Mouse (Mus musculus) ES-Bruce4 (cell line): ENCODE measurements at regions not wholly inside any gene's neighbourhood (a gene's known extent, or its start where the extent isn't known, plus 50 kb on each side); places are given as distances from the start of the nearest gene placed in this dataset.

Experiments used
- H3K27ac ChIP-seq: 2 replicates; pipeline ENCODE4 v1.5.1; 2012; ENCODE audit warnings: low read length, inconsistent platforms; ENCODE audit not compliant: insufficient read depth
- H3K27me3 ChIP-seq: 2 replicates; pipeline ENCODE4 v1.6.1; 2012; ENCODE audit warnings: mild to moderate bottlenecking, low read length, inconsistent platforms; ENCODE audit not compliant: control insufficient read depth, poor library complexity, insufficient read depth, severe bottlenecking
- H3K36me3 ChIP-seq: 2 replicates; pipeline ENCODE4 v1.6.1; 2012; ENCODE audit warnings: inconsistent platforms, mild to moderate bottlenecking, low read length, moderate library complexity; ENCODE audit not compliant: control insufficient read depth, poor library complexity, insufficient read depth, severe bottlenecking
- H3K4me1 ChIP-seq: one replicate; pipeline ENCODE4 v1.8.1; 2011; ENCODE audit warnings: low read length; ENCODE audit not compliant: control insufficient read depth, insufficient read depth
- H3K4me3 ChIP-seq: 2 replicates; pipeline ENCODE4 v1.5.1; 2011; ENCODE audit warnings: low read depth, mild to moderate bottlenecking, low read length
- H3K9ac ChIP-seq: 2 replicates; pipeline ENCODE4 v1.6.1; 2012; ENCODE audit warnings: low read depth, mild to moderate bottlenecking, inconsistent platforms; ENCODE audit not compliant: poor library complexity, severe bottlenecking
- H3K9me3 ChIP-seq: replicated peaks from 2 replicates; pipeline ENCODE4 v1.6.1; 2012; ENCODE audit warnings: mild to moderate bottlenecking, low read length, inconsistent platforms; ENCODE audit not compliant: control insufficient read depth, poor library complexity, insufficient read depth, severe bottlenecking
- CTCF ChIP-seq: IDR thresholded peaks from one replicate; pipeline ENCODE4 v1.8.1; 2011; ENCODE audit warnings: low read depth, low read length
- EP300 ChIP-seq: IDR thresholded peaks from 2 replicates; pipeline ENCODE4 v1.6.1; 2011; ENCODE audit warnings: low read depth, low read length; ENCODE audit not compliant: insufficient read depth
- POLR2A ChIP-seq: IDR thresholded peaks from one replicate; pipeline ENCODE4 v1.8.1; 2011; ENCODE audit warnings: low read length; ENCODE audit not compliant: insufficient read depth

DNA sequence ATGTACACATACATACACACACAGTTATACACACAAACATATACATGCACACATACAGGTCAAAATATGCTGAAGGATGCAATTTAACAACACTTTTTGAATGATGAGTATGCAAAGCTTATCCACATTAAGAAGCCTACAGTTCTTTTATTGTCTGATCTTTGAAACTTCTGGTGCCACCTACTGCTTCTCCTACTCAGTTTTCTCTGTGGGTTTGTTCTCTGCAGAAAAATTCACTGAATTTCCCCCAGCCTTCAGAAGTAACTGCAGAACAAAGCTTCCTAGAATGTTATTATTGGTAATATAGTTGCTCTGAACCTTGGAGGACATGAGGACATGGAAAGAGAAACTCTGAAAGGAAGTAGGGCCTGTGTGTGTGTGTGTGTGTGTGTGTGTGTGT lies 233.1 kb upstream of the Zpld1 start:
- H3K36me3 ChIP-seq = no peaks in the 10 kb centered on the region
- H3K4me1 ChIP-seq = no peaks in the 10 kb centered on the region
- H3K27me3 ChIP-seq = no peaks in the 10 kb centered on the region
- no peak overlapping the region for H3K9ac ChIP-seq
- no peak for TF ChIP-seq EP300
- TF ChIP-seq CTCF = no peak
- TF ChIP-seq POLR2A = no peak
- H3K27ac ChIP-seq = no peak overlapping the region
- H3K9me3 ChIP-seq = no peaks in the 10 kb centered on the region
- H3K4me3 ChIP-seq = no peak overlapping the region

DNA sequence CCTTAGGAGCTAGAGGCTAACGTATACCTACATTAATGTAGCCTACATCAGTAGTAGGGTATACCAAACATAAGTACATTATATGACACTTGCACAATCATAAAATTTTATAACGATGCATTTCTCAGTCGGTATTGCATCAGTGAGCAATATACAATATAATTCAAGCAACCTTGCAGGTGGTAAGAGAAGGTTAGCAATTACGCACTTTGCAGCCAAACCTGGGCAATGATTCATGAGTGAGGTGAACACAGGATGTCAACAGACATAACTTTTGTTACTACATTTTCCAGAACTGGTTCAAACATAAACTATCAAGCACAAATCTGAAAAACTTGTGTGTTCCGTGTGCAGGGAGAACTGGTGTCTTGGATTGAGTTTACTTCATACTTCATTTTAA lies 229.9 kb upstream of the Zpld1 start:
- Histone ChIP-seq H3K36me3 (no peaks in the 10 kb centered on the region), H3K9me3 (no peaks in the 10 kb centered on the region), H3K9ac (no peak overlapping the region), H3K4me1 (no peaks in the 10 kb centered on the region), H3K27ac (no peak overlapping the region), H3K27me3 (no peaks in the 10 kb centered on the region), H3K4me3 (no peak overlapping the region)
- no peak for TF ChIP-seq EP300
- no peak for TF ChIP-seq CTCF
- no peak for TF ChIP-seq POLR2A

DNA sequence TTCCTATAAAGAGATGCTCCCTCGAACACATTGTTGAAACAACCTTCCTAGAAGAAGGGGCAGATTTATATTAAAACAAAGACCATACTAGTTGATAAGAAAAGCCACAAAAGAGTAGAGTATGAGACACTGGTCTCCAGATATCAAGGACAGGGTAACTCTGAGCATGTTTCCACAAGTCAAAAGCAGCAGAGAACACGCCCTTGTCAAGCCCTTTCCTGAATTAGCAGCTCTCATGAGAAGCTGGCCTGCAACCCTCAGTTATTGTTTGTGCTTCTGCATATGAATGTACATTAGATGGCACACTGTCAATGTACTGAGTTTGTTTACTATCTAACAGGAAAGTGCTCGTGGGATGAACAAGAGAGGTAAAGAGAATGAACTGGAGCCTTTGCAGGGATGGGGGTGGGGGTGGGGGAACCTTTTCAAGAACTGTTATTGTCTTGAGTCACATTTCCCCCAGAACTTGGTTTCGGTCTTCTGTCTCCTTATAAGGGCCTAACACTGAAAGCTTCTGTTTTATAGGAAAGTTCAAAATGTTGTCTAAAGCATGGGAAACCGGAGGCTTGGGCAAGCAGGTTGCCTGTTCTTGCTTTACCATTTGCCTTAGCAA lies 228.6 kb upstream of the Zpld1 start:
- Histone ChIP-seq H3K9ac (no peak overlapping the region), H3K27me3 (no peaks in the 10 kb centered on the region), H3K4me1 (no peaks in the 10 kb centered on the region), H3K4me3 (no peak overlapping the region), H3K36me3 (no peaks in the 10 kb centered on the region), H3K9me3 (no peaks in the 10 kb centered on the region), H3K27ac (no peak overlapping the region)
- TF ChIP-seq POLR2A (no peak), EP300 (no peak), CTCF (no peak)

DNA sequence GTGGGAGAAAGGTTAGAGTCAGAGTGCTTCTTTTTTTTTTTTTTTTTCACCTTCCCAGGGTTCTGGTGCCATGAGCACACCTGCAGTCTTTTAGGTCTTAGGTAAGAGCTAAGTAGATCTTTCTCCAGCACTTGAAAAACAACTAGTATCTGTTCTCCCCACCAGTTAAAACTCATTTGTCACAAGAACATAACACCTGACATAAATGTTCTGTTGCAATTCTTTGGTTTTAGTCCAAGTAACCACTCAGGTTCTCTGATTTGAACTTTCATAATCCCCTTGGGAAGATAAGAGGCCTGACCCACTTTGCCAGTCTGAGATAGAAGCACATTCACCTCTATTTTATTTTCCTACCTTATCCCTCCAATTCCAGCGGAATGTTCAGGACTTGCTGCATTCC lies 225.5 kb upstream of the Zpld1 start:
- Histone ChIP-seq H3K9ac (no peak overlapping the region), H3K9me3 (no peaks in the 10 kb centered on the region), H3K4me1 (no peaks in the 10 kb centered on the region), H3K27me3 (no peaks in the 10 kb centered on the region), H3K36me3 (no peaks in the 10 kb centered on the region), H3K27ac (no peak overlapping the region), H3K4me3 (no peak overlapping the region)
- TF ChIP-seq POLR2A = no peak
- TF ChIP-seq CTCF = no peak
- TF ChIP-seq EP300 = no peak

DNA sequence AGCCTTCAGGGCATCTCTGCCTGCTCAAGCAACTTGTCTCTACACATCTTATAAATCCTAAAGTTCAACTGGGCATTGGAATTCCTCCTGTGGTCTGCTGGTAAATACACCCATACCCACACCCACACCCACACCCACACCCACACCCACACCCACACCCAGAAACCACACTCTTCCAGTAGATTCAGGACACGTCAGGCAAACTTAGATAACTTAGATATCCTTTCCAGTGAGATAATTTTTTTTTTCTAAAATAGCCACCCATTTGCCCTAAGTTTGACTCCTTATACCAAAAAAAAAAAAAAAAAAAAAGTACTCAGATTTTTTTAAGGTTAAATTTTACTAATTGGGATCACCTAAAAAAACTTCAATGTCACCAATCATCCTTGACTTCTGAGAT lies 224.5 kb upstream of the Zpld1 start:
- H3K36me3 ChIP-seq = no peaks in the 10 kb centered on the region
- no peaks in the 10 kb centered on the region for H3K4me1 ChIP-seq
- no peaks in the 10 kb centered on the region for H3K9me3 ChIP-seq
- no peak overlapping the region for H3K9ac ChIP-seq
- H3K27ac ChIP-seq = no peak overlapping the region
- H3K27me3 ChIP-seq = no peaks in the 10 kb centered on the region
- no peak overlapping the region for H3K4me3 ChIP-seq
- TF ChIP-seq EP300 (no peak), POLR2A (no peak), CTCF (no peak)

DNA sequence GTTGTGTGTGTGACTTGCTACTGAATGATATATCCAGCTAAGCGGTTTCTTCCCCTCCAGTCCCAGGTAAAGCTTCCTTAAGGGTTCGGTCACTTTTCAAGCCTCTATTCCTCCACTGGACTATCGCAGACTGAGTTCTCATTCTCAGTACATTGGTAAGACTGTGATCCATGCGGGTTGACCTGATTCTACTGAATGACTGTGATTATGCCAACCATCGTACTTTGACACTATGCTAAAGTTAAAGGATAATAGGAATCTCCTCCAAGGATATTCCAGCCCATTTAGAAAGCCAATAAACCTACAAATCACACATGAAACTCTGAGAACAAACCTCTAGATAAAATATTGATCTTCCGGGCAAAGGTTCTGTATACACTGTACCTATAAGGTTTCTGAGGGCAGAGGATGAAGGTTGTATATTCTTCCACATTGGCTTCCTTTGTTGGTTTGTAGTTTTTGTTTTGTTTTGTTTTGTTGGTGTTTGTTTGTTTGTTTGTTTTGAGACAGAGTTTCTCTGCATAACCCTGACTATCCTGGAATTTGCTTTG lies 223.7 kb upstream of the Zpld1 start:
- Histone ChIP-seq H3K27ac (no peak overlapping the region), H3K36me3 (no peaks in the 10 kb centered on the region), H3K4me3 (no peak overlapping the region), H3K9me3 (no peaks in the 10 kb centered on the region), H3K9ac (no peak overlapping the region), H3K27me3 (no peaks in the 10 kb centered on the region), H3K4me1 (no peaks in the 10 kb centered on the region)
- TF ChIP-seq POLR2A (no peak), CTCF (no peak), EP300 (no peak)
